Mouse (Mus musculus) large intestine, adult 2 months (tissue): ENCODE results near the gene Ak7. TPM values are rescaled to one million over a fixed set of nuclear protein-coding genes. Genes with fewer than 3 reads are reported as not detected.

Experiments used
- DNase-seq: peaks from one replicate; pipeline ENCODE4 v3.0.0-alpha.2; 2012; ENCODE audit warnings: low read depth, low spot score
- WGBS: fragments of 180-500 bp; shearing (Covaris S2); methylation state at CpG from one replicate; pipeline ENCODE4 v1.1.7; 2018; 5-methylcytosine and 5-hydroxymethylcytosine counted together
- polyA plus RNA-seq: library from polyadenylated mRNA; depleted of rRNA; stranded (reverse); fragments of >200 nt; gene quantifications from 2 replicates; pipeline ENCODE4 v1.2.3, GENCODE M21; 2012; rRNA removed

The Ak7 gene
- polyA plus RNA-seq, result 0.18 and 0.47 TPM in 2 replicates

GRCm38 (mm10) chr12:105705799-105706487 is at the start of gene Ak7:
Ak7 (plus strand) TSS chr12:105705976.
- DNase-seq, result no peak
- WGBS, result 13% methylated on average over 22 of the region's 22 CpGs

- WGBS, result 95% methylated on average over 8 of the region's 8 CpGs
- DNase-seq, result no peak
These were observed 29.5 kb upstream of the Ak7 start for GRCm38 (mm10) chr12:105676274-105676673.

GRCm38 (mm10) chr12:105678211-105678610 is 27.6 kb upstream of the Ak7 start:
- 93% methylated on average over 7 of the region's 7 CpGs for WGBS
- no peak for DNase-seq

- 78% methylated on average over 3 of the region's 3 CpGs for WGBS
- no peak for DNase-seq
These were observed 27.0 kb upstream of the Ak7 start for GRCm38 (mm10) chr12:105678762-105679161.

GRCm38 (mm10) chr12:105683933-105684901 is 21.6 kb upstream of the Ak7 start, which contains the start of gene Gskip:
Gskip (plus strand) TSS chr12:105684829.
- peak; percentile 64 for DNase-seq
- WGBS, result 1% methylated on average over 41 of the region's 41 CpGs

- under 1% methylated on average over 73 of the region's 73 CpGs for WGBS
- DNase-seq, result peak; percentile 95
These were observed 20.6 kb upstream of the Ak7 start, which contains the start of gene Atg2b for GRCm38 (mm10) chr12:105685001-105685691. Atg2b (minus strand) TSS chr12:105685211.

- 87% methylated on average over 3 of the region's 3 CpGs for WGBS
- DNase-seq, result no peak
These were observed 19.0 kb upstream of the Ak7 start for GRCm38 (mm10) chr12:105686791-105687190.

GRCm38 (mm10) chr12:105687416-105687815 is 18.4 kb upstream of the Ak7 start:
- DNase-seq, result no peak
- WGBS, result 26% methylated on average over 4 of the region's 4 CpGs

GRCm38 (mm10) chr12:105688546-105688945 is 17.2 kb upstream of the Ak7 start:
- 79% methylated on average over 4 of the region's 4 CpGs for WGBS
- no peak for DNase-seq

- 92% methylated on average over 13 of the region's 13 CpGs for WGBS
- DNase-seq, result no peak
These were observed 16.3 kb upstream of the Ak7 start for GRCm38 (mm10) chr12:105689435-105689834.

- WGBS, result 98% methylated on average over 2 of the region's 2 CpGs
- no peak for DNase-seq
These were observed 11.8 kb upstream of the Ak7 start for GRCm38 (mm10) chr12:105694021-105694420.

- DNase-seq, result no peak
- 89% methylated on average over 7 of the region's 7 CpGs for WGBS
These were observed 9.9 kb upstream of the Ak7 start for GRCm38 (mm10) chr12:105695848-105696247.

- WGBS, result 94% methylated on average over 8 of the region's 8 CpGs
- no peak for DNase-seq
These were observed 8.5 kb upstream of the Ak7 start for GRCm38 (mm10) chr12:105697104-105697780.

- DNase-seq, result no peak
- 91% methylated on average over 12 of the region's 12 CpGs for WGBS
These were observed 5.3 kb upstream of the Ak7 start for GRCm38 (mm10) chr12:105700433-105700832.

- WGBS, result 51% methylated on average over 17 of the region's 17 CpGs
- DNase-seq, result no peak
These were observed 12.8 kb downstream of the Ak7 start for GRCm38 (mm10) chr12:105718616-105719015.

- WGBS, result 64% methylated on average over 3 of the region's 3 CpGs
- no peak for DNase-seq
These were observed 14.4 kb downstream of the Ak7 start for GRCm38 (mm10) chr12:105720196-105720595.

GRCm38 (mm10) chr12:105721452-105722132 is 15.8 kb downstream of the Ak7 start:
- 68% methylated on average over 14 of the region's 14 CpGs for WGBS
- no peak for DNase-seq

GRCm38 (mm10) chr12:105722657-105723056 is 16.9 kb downstream of the Ak7 start:
- DNase-seq, result peak; percentile 22
- 3% methylated on average over 5 of the region's 5 CpGs for WGBS

- no peak for DNase-seq
- 38% methylated on average over 1 of the region's 1 CpGs for WGBS
These were observed 18.8 kb downstream of the Ak7 start for GRCm38 (mm10) chr12:105724616-105725015.
